Mouse (Mus musculus): ENCODE data around the gene Rho. TPM values are rescaled to one million over a fixed set of nuclear protein-coding genes. Genes with fewer than 3 reads are reported as not detected.
A peak's percentile ranks its signal among the peaks of the same experiment; 100 is the strongest.

Gene Rho
- polyA plus RNA-seq, 2 experiments: 0.22 to 0.67 TPM

DNA sequence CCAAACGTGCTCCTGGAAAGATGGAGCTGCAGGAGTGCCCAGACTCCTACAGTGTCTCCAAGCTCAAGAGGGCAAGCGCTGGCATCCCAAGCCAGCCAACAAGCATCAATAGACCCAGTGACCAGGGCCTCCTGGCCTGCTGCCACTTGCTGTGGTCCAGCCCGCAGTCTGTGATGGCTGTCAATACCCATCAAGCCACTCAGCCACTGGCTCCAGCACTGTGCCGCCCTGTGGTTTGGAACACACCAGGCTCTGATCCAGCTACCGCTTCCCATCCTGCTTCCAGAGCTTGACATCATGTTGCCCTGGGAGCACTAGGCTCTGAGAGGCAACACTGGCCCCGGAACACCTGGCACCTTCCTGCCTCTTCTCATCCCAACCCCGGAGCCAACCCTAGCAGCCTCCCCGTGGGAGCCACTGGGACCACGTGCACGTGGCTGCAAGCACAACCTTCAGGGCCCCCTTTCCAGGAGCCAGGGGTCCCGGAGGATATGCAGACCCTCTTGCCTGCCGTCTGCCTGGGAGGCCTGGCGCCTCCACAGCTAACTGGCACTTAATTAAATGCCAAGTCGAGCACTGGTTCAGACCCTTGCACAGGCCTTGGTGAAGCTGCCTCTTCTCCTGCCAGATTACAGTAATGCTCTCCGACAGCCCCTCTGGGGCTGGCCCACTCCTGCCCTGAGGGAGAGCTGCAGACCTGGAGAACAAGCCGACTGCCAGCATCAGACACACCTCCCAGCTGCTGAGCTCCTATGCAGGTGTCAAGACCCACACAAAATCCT, 42.5 kb downstream of the Rho start:
- 77% methylated on average over 16 of the region's 16 CpGs for WGBS
- Histone ChIP-seq H3K9me3 (ENCODE audit: control insufficient read depth, low read length) (no peaks in the 10 kb centered on the region), H3K4me3 (replicated peaks; ENCODE audit: low read length) (no peak overlapping the region), H3K27ac (replicated peaks; ENCODE audit: low read depth, low read length) (no peak overlapping the region), H3K4me1 (ENCODE audit: control insufficient read depth, insufficient read depth, low read length) (peaks cover 20% of the 10 kb centered on the region), H3K36me3 (ENCODE audit: control insufficient read depth, insufficient read depth, low read length) (peaks cover 8% of the 10 kb centered on the region; the same call in 1 of the 2 replicates), H3K27me3 (ENCODE audit: control insufficient read depth, insufficient read depth, low read length) (no peaks in the 10 kb centered on the region), H3K4me2 (replicated peaks; ENCODE audit: low read depth, low read length, severe bottlenecking) (no peak overlapping the region), H3K9ac (ENCODE audit: low read depth, low read length, severe bottlenecking) (no peak overlapping the region)
- DNase-seq (ENCODE audit: low spot score): no peak
- no peak for TF ChIP-seq POLR2A (IDR thresholded peaks at IDR 0.05; ENCODE audit: borderline replicate concordance, extremely low read depth, insufficient read depth, insufficient read length)
- ATAC-seq (ENCODE audit: low FRiP score, low read depth): no peak

DNA sequence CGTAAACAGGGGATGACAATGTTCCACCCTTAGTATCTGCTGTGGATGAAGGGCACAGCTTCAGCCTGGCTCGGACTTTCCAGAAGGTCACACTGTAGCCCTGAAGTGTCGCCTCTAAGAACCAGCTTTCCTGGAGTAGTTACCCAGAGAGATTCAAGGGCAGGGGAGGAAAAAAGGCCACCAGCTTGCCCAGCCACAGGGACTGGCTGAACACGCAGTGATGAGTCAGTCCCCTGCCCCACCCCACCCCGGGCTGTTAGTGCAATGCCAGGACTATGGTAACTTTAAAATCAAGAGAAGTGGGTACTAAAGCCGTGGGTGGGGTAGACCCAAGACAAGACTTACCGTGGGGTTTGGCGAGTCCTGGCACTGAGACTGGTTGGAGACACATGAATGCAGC, 44.1 kb downstream of the Rho start:
- ATAC-seq (ENCODE audit: low FRiP score, low read depth) (no peak), DNase-seq (ENCODE audit: low spot score) (no peak)
- H3K9me3 ChIP-seq (ENCODE audit: control insufficient read depth, low read length): no peaks in the 10 kb centered on the region
- WGBS: 86% methylated on average over 8 of the region's 8 CpGs
- TF ChIP-seq POLR2A (IDR thresholded peaks at IDR 0.05; ENCODE audit: borderline replicate concordance, extremely low read depth, insufficient read depth, insufficient read length): no peak
- H3K4me2 ChIP-seq (replicated peaks; ENCODE audit: low read depth, low read length, severe bottlenecking): no peak overlapping the region
- H3K4me3 ChIP-seq (replicated peaks; ENCODE audit: low read length): no peak overlapping the region
- no peak overlapping the region for H3K27ac ChIP-seq (replicated peaks; ENCODE audit: low read depth, low read length)
- H3K36me3 ChIP-seq (ENCODE audit: control insufficient read depth, insufficient read depth, low read length): peaks cover 8% of the 10 kb centered on the region; the same call in 1 of the 2 replicates
- H3K27me3 ChIP-seq (ENCODE audit: control insufficient read depth, insufficient read depth, low read length): no peaks in the 10 kb centered on the region
- H3K9ac ChIP-seq (ENCODE audit: low read depth, low read length, severe bottlenecking): no peak overlapping the region
- peaks cover 17% of the 10 kb centered on the region for H3K4me1 ChIP-seq (ENCODE audit: control insufficient read depth, insufficient read depth, low read length)

DNA sequence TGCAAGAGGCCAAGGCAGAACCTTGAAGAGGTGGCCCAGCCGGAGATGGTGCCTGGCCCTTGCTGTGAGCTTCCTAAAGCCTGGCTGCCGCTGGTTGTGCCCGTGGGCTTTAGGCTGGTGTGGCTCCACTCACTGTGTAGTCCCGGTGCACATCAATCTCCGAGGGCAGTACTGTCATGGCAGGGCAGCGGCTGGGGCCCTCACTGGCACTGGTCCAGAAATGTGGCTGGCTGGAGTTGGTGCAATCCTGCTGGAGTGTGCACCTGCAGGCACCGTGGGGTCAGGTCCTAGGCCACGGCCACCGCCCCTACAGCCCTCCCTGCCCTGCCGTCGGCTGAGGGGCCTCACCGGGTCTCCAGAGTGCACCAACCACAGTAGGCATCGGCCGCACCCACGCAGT, 46.3 kb downstream of the Rho start:
- Histone ChIP-seq H3K36me3 (ENCODE audit: control insufficient read depth, insufficient read depth, low read length) (peaks cover 8% of the 10 kb centered on the region; the same call in 1 of the 2 replicates), H3K27me3 (ENCODE audit: control insufficient read depth, insufficient read depth, low read length) (no peaks in the 10 kb centered on the region), H3K9me3 (ENCODE audit: control insufficient read depth, low read length) (no peaks in the 10 kb centered on the region), H3K9ac (ENCODE audit: low read depth, low read length, severe bottlenecking) (no peak overlapping the region), H3K4me3 (replicated peaks; ENCODE audit: low read length) (no peak overlapping the region), H3K4me1 (ENCODE audit: control insufficient read depth, insufficient read depth, low read length) (no peaks in the 10 kb centered on the region), H3K4me2 (replicated peaks; ENCODE audit: low read depth, low read length, severe bottlenecking) (no peak overlapping the region), H3K27ac (replicated peaks; ENCODE audit: low read depth, low read length) (no peak overlapping the region)
- 82% methylated on average over 15 of the region's 15 CpGs for WGBS
- no peak for DNase-seq (ENCODE audit: low spot score)
- no peak for ATAC-seq (ENCODE audit: low FRiP score, low read depth)
- TF ChIP-seq POLR2A (IDR thresholded peaks at IDR 0.05; ENCODE audit: borderline replicate concordance, extremely low read depth, insufficient read depth, insufficient read length): no peak

DNA sequence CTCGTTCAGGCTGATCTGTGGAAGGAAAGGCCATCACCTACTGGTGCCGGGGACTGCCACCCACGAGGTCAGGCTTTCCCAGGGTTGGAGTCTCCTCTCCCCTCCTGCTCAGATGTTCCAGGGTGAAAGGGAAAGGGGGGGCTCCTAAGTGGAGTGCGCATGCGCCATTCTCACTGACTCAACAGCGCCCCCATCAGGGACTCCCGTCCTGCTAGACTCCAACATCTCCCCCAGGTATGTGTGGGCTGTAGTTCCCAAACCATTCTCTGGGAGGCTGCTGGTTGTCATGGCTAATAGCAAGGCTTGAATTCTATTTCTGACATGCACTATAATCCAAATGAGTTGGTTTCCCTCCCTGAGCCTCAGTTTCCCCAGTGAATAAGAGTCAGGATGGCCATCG, 47.0 kb downstream of the Rho start:
- ATAC-seq (ENCODE audit: low FRiP score, low read depth) (no peak), DNase-seq (ENCODE audit: low spot score) (no peak)
- H3K4me3 ChIP-seq (replicated peaks; ENCODE audit: low read length): no peak overlapping the region
- no peak overlapping the region for H3K4me2 ChIP-seq (replicated peaks; ENCODE audit: low read depth, low read length, severe bottlenecking)
- no peaks in the 10 kb centered on the region for H3K9me3 ChIP-seq (ENCODE audit: control insufficient read depth, low read length)
- H3K27ac ChIP-seq (replicated peaks; ENCODE audit: low read depth, low read length): no peak overlapping the region
- no peak for TF ChIP-seq POLR2A (IDR thresholded peaks at IDR 0.05; ENCODE audit: borderline replicate concordance, extremely low read depth, insufficient read depth, insufficient read length)
- no peak overlapping the region for H3K9ac ChIP-seq (ENCODE audit: low read depth, low read length, severe bottlenecking)
- 61% methylated on average over 8 of the region's 8 CpGs for WGBS
- H3K36me3 ChIP-seq (ENCODE audit: control insufficient read depth, insufficient read depth, low read length): peaks cover 8% of the 10 kb centered on the region; the same call in 1 of the 2 replicates
- no peaks in the 10 kb centered on the region for H3K27me3 ChIP-seq (ENCODE audit: control insufficient read depth, insufficient read depth, low read length)
- H3K4me1 ChIP-seq (ENCODE audit: control insufficient read depth, insufficient read depth, low read length): peaks cover 6% of the 10 kb centered on the region; the same call in 1 of the 2 replicates

DNA sequence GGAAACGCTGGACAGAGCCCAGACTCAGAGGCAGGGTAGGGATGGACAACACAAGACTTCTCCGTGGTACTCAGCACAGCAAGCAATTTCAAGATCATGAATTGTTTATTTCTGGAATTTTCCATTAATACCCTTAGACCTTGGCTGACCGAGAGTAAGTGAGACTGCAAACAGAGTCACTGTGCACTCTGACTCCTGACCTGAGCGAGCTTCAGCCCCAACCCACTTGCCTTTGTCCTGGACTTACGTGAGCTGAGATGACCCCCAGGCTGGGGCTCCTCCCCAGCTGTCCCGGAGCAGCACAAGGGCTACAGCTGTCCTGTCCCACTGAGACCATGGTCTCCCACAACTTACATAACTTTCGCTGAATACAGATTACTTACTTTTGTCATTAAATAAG, 51.3 kb downstream of the Rho start:
- DNase-seq (ENCODE audit: low spot score): no peak
- WGBS: 65% methylated on average over 7 of the region's 7 CpGs
- no peak for TF ChIP-seq POLR2A (IDR thresholded peaks at IDR 0.05; ENCODE audit: borderline replicate concordance, extremely low read depth, insufficient read depth, insufficient read length)

More for the DNA sequence above, 51.3 kb downstream of the Rho start:
- no peaks in the 10 kb centered on the region for H3K9me3 ChIP-seq (ENCODE audit: control insufficient read depth, low read length)
- no peaks in the 10 kb centered on the region for H3K27me3 ChIP-seq (ENCODE audit: control insufficient read depth, insufficient read depth, low read length)
- H3K36me3 ChIP-seq (ENCODE audit: control insufficient read depth, insufficient read depth, low read length): 0 out of 2 replicates have a peak, but pooled peaks cover 1% of the 10 kb centered on the region
- H3K27ac ChIP-seq (replicated peaks; ENCODE audit: low read depth, low read length): 0 out of 2 replicates have a peak overlapping the region, but pooled peaks have one; percentile 11
- peaks cover 28% of the 10 kb centered on the region for H3K4me1 ChIP-seq (ENCODE audit: control insufficient read depth, insufficient read depth, low read length)
- no peak for ATAC-seq (ENCODE audit: low FRiP score, low read depth)
- no peak overlapping the region for H3K4me2 ChIP-seq (replicated peaks; ENCODE audit: low read depth, low read length, severe bottlenecking)
- H3K9ac ChIP-seq (ENCODE audit: low read depth, low read length, severe bottlenecking): 0 out of 2 replicates have a peak overlapping the region, but pooled peaks have one; percentile 13
- H3K4me3 ChIP-seq (replicated peaks; ENCODE audit: low read length): no peak overlapping the region
